Mouse (Mus musculus): Measurements from ENCODE around the gene Agpat2. TPM values are rescaled to one million over a fixed set of nuclear protein-coding genes. Genes with fewer than 3 reads are reported as not detected.

Agpat2 gene
- total and polyA plus RNA-seq, 3 experiments = 22.3 to 42.4 TPM; not detected in 1

- peak overlapping the region; percentile 64 for H3K27ac ChIP-seq (ENCODE audit: control insufficient read depth, low read depth, low read length)
- peaks cover 34 to 53% of the 10 kb centered on the region in 2 experiments for H3K4me1 ChIP-seq (ENCODE audit: control insufficient read depth in 1 of 2, insufficient read depth in 2 of 2, low read length in 2 of 2)
- peaks cover 0 to 27% of the 10 kb centered on the region in 2 experiments; a peak in 2 of 4 replicates for H3K36me3 ChIP-seq (ENCODE audit: control insufficient read depth in 1 of 2, insufficient read depth in 2 of 2, low read length in 2 of 2)
- peaks cover 2% of the 10 kb centered on the region; the same call in 1 of the 2 replicates for H3K79me2 ChIP-seq (ENCODE audit: control insufficient read depth, insufficient read depth, low read length, poor library complexity)
- H3K9me3 ChIP-seq (replicated peaks; ENCODE audit: insufficient read depth, low read length) = no peaks in the 10 kb centered on the region
- H3K4me3 ChIP-seq (ENCODE audit: control insufficient read depth in 1 of 2, insufficient read depth in 1 of 2, low read depth in 2 of 2, low read length in 2 of 2) = no peak overlapping the region
- DNase-seq (ENCODE audit: low read depth, low spot score) = peak; percentile 78
- peaks cover 0 to 4% of the 10 kb centered on the region in 2 experiments; a peak in 3 of 4 replicates for H3K27me3 ChIP-seq (ENCODE audit: control insufficient read depth in 1 of 2, insufficient read depth in 2 of 2, low read length in 2 of 2)
- peak overlapping the region; percentile 41 for H3K9ac ChIP-seq (ENCODE audit: control insufficient read depth, low read depth, low read length, poor library complexity, severe bottlenecking)
- peak; percentile 61 for TF ChIP-seq MAX (IDR thresholded peaks at IDR 0.05; ENCODE audit: low read length)
- no peak for TF ChIP-seq MEF2A (IDR thresholded peaks at IDR 0.05; ENCODE audit: extremely low read depth, insufficient replicate concordance, low read depth, low read length, poor library complexity, severe bottlenecking)
- TF ChIP-seq RAD21 (IDR thresholded peaks at IDR 0.05; ENCODE audit: low read depth, low read length) = no peak
- TF ChIP-seq EP300 (IDR thresholded peaks at IDR 0.05; ENCODE audit: low read depth in 1 of 2, low read length in 2 of 2) = peak; percentile 20 to 55; a peak in 2 of 4 replicates
- TF ChIP-seq MYB (IDR thresholded peaks at IDR 0.05; ENCODE audit: low read depth, low read length) = no peak
- TF ChIP-seq HCFC1 (IDR thresholded peaks at IDR 0.05; ENCODE audit: low read depth, low read length) = peak; percentile 63
- no peak for TF ChIP-seq SMC3 (IDR thresholded peaks at IDR 0.05; ENCODE audit: low read depth, low read length)
- no peak for TF ChIP-seq JUND (IDR thresholded peaks at IDR 0.05; ENCODE audit: low read depth, low read length)
- no peak for TF ChIP-seq USF2 (IDR thresholded peaks at IDR 0.05; ENCODE audit: borderline replicate concordance in 1 of 2, insufficient read depth in 1 of 2, low read depth in 1 of 2, low read length in 2 of 2)
- TF ChIP-seq MXI1 (IDR thresholded peaks at IDR 0.05; ENCODE audit: low read depth, low read length) = no peak
- TF ChIP-seq UBTF (IDR thresholded peaks at IDR 0.05; ENCODE audit: borderline replicate concordance, insufficient read depth, low read depth, low read length) = 0 out of 2 replicates have a peak, but pooled peaks have one; percentile 77
- TF ChIP-seq MAZ (IDR thresholded peaks at IDR 0.05; ENCODE audit: low read depth, low read length) = peak; percentile 80; the same call in 1 of the 2 replicates
- TF ChIP-seq POLR2A (IDR thresholded peaks at IDR 0.05; ENCODE audit: control insufficient read depth in 1 of 2, insufficient read depth in 1 of 2, low read depth in 1 of 2, low read length in 2 of 2, poor library complexity in 1 of 2) = peak; percentile 24 to 30; a peak in 1 of 4 replicates
- TF ChIP-seq CHD1 (IDR thresholded peaks at IDR 0.05; ENCODE audit: low read depth, low read length) = no peak
- no peak for TF ChIP-seq CHD2 (IDR thresholded peaks at IDR 0.05; ENCODE audit: low read length)
- no peak for TF ChIP-seq ELF1 (IDR thresholded peaks at IDR 0.05; ENCODE audit: low read depth, low read length)
- TF ChIP-seq GABPA (IDR thresholded peaks at IDR 0.05; ENCODE audit: low read depth, low read length) = no peak
- no peak for TF ChIP-seq POLR2AphosphoS5 (IDR thresholded peaks at IDR 0.05; ENCODE audit: borderline replicate concordance, low read depth, low read length)
- TF ChIP-seq ZNF384 (IDR thresholded peaks at IDR 0.05; ENCODE audit: low read depth, low read length) = no peak
- TF ChIP-seq NRF1 (IDR thresholded peaks at IDR 0.05; ENCODE audit: insufficient read depth, low read depth, low read length, poor library complexity, severe bottlenecking) = no peak
- no peak for TF ChIP-seq ZKSCAN1 (IDR thresholded peaks at IDR 0.05; ENCODE audit: low read depth, low read length)
- no peak for TF ChIP-seq E2F4 (IDR thresholded peaks at IDR 0.05; ENCODE audit: borderline replicate concordance, low read depth, low read length)
- TF ChIP-seq NELFE (IDR thresholded peaks at IDR 0.05; ENCODE audit: low read depth, low read length) = 0 out of 2 replicates have a peak, but pooled peaks have one; percentile 17
- TF ChIP-seq GATA1 (IDR thresholded peaks at IDR 0.05; ENCODE audit: low read depth, low read length) = peak; percentile 36; the same call in 1 of the 2 replicates
- no peak for TF ChIP-seq ZMIZ1 (IDR thresholded peaks at IDR 0.05; ENCODE audit: low read depth, low read length)
- TF ChIP-seq TCF12 (IDR thresholded peaks at IDR 0.05; ENCODE audit: low read depth, low read length) = peak; percentile 62; the same call in 1 of the 2 replicates
- TF ChIP-seq CTCF (IDR thresholded peaks at IDR 0.05 in 2 of 3, conservative IDR thresholded peaks at IDR 0.05 in 1 of 3; ENCODE audit: control insufficient read depth in 1 of 3, insufficient read depth in 1 of 3, low read depth in 2 of 3, low read length in 3 of 3, poor library complexity in 1 of 3, severe bottlenecking in 1 of 3) = no peak
- TF ChIP-seq USF1 (IDR thresholded peaks at IDR 0.05; ENCODE audit: low read depth, low read length) = no peak
- peak; percentile 53; the same call in 1 of the 2 replicates for TF ChIP-seq SIN3A (IDR thresholded peaks at IDR 0.05; ENCODE audit: low read length)
- 0 out of 2 replicates have a peak, but pooled peaks have one; percentile 57 for TF ChIP-seq TBP (IDR thresholded peaks at IDR 0.05; ENCODE audit: low read depth, low read length)
- no peak for TF ChIP-seq KAT2A (conservative IDR thresholded peaks at IDR 0.05; ENCODE audit: low read depth, low read length)
- TF ChIP-seq POLR2AphosphoS2 (IDR thresholded peaks at IDR 0.05; ENCODE audit: low read length) = no peak
- TF ChIP-seq MYC (IDR thresholded peaks at IDR 0.05; ENCODE audit: low read depth, low read length) = peak; percentile 61; the same call in 1 of the 2 replicates
- no peak; the same call in 1 of the 2 replicates for TF ChIP-seq BHLHE40 (IDR thresholded peaks at IDR 0.05; ENCODE audit: borderline replicate concordance, low read depth, low read length)
- no peak for TF ChIP-seq RCOR1 (IDR thresholded peaks at IDR 0.05; ENCODE audit: low read depth, low read length)
- TF ChIP-seq TAL1 (IDR thresholded peaks at IDR 0.05; ENCODE audit: low read length) = peak; percentile 68
- TF ChIP-seq ZC3H11A (IDR thresholded peaks at IDR 0.05; ENCODE audit: low read depth, low read length) = no peak
These were observed 32.4 kb downstream of the Agpat2 start for GRCm38 (mm10) chr2:26571826-26572225.

Data from MEL (cell line).